Mouse (Mus musculus): ENCODE results near the gene Gpd1l. TPM values are rescaled to one million over a fixed set of nuclear protein-coding genes. Genes with fewer than 3 reads are reported as not detected.

Gene Gpd1l
- polyA plus RNA-seq, 1 experiment from 2014 or later = 10.6 TPM

- 71% methylated on average over 5 of the region's 5 CpGs for WGBS
- no peaks in the 10 kb centered on the region for H3K36me3 ChIP-seq
- peaks cover 19% of the 10 kb centered on the region for H3K4me1 ChIP-seq
- H3K27me3 ChIP-seq (ENCODE audit: low read depth, poor library complexity, severe bottlenecking) = no peaks in the 10 kb centered on the region
- H3K9me3 ChIP-seq (replicated peaks) = no peaks in the 10 kb centered on the region
- H3K4me3 ChIP-seq = no peak overlapping the region
- DNase-seq (ENCODE audit: low spot score) = no peak
- 0 out of 2 replicates have a peak overlapping the region, but pooled peaks have one; percentile 19 for H3K27ac ChIP-seq
Measured at GRCm38 (mm10) chr9:114948395-114948794, 14.6 kb upstream of the Gpd1l start.

GRCm38 (mm10) chr9:114945576-114945975 lies 11.8 kb upstream of the Gpd1l start:
- H3K27ac ChIP-seq = no peak overlapping the region
- H3K4me1 ChIP-seq = peaks cover 16% of the 10 kb centered on the region
- H3K4me3 ChIP-seq = no peak overlapping the region
- DNase-seq (ENCODE audit: low spot score) = no peak
- no peaks in the 10 kb centered on the region for H3K27me3 ChIP-seq (ENCODE audit: low read depth, poor library complexity, severe bottlenecking)
- 88% methylated on average over 6 of the region's 6 CpGs for WGBS
- no peaks in the 10 kb centered on the region for H3K9me3 ChIP-seq (replicated peaks)
- no peaks in the 10 kb centered on the region for H3K36me3 ChIP-seq

- 86% methylated on average over 3 of the region's 3 CpGs for WGBS
- H3K27me3 ChIP-seq (ENCODE audit: low read depth, poor library complexity, severe bottlenecking) = no peaks in the 10 kb centered on the region
Measured at GRCm38 (mm10) chr9:114944642-114945041, 10.9 kb upstream of the Gpd1l start.

GRCm38 (mm10) chr9:114936687-114937086 lies 2.9 kb upstream of the Gpd1l start:
- Histone ChIP-seq H3K4me1 (peaks cover 33% of the 10 kb centered on the region), H3K4me3 (no peak overlapping the region), H3K9me3 (replicated peaks) (no peaks in the 10 kb centered on the region), H3K27me3 (ENCODE audit: low read depth, poor library complexity, severe bottlenecking) (no peaks in the 10 kb centered on the region), H3K36me3 (no peaks in the 10 kb centered on the region), H3K27ac (no peak overlapping the region)
- WGBS = 78% methylated on average over 2 of the region's 2 CpGs
- DNase-seq (ENCODE audit: low spot score) = no peak

More at GRCm38 (mm10) chr9:114944642-114945041, 10.9 kb upstream of the Gpd1l start:
- no peaks in the 10 kb centered on the region for H3K36me3 ChIP-seq
- H3K27ac ChIP-seq = no peak overlapping the region
- no peak for DNase-seq (ENCODE audit: low spot score)
- H3K4me3 ChIP-seq = no peak overlapping the region
- peaks cover 6% of the 10 kb centered on the region for H3K4me1 ChIP-seq
- H3K9me3 ChIP-seq (replicated peaks) = no peaks in the 10 kb centered on the region

- Histone ChIP-seq H3K4me3 (no peak overlapping the region), H3K36me3 (no peaks in the 10 kb centered on the region), H3K4me1 (peaks cover 33% of the 10 kb centered on the region), H3K27ac (peak overlapping the region; percentile 68; the same call in 1 of the 2 replicates), H3K27me3 (ENCODE audit: low read depth, poor library complexity, severe bottlenecking) (no peaks in the 10 kb centered on the region), H3K9me3 (replicated peaks) (no peaks in the 10 kb centered on the region)
- 57% methylated on average over 4 of the region's 4 CpGs for WGBS
- DNase-seq (ENCODE audit: low spot score) = peak; percentile 72
Measured at GRCm38 (mm10) chr9:114935321-114935720, 1.5 kb upstream of the Gpd1l start.

- Histone ChIP-seq H3K27ac (peak overlapping the region; percentile 80), H3K36me3 (no peaks in the 10 kb centered on the region), H3K27me3 (ENCODE audit: low read depth, poor library complexity, severe bottlenecking) (no peaks in the 10 kb centered on the region), H3K4me1 (peaks cover 33% of the 10 kb centered on the region), H3K9me3 (replicated peaks) (no peaks in the 10 kb centered on the region), H3K4me3 (peak overlapping the region; percentile 69)
- WGBS = 71% methylated on average over 11 of the region's 11 CpGs
- DNase-seq (ENCODE audit: low spot score) = no peak
Measured at GRCm38 (mm10) chr9:114934231-114934630, 444 bp upstream of the Gpd1l start.

GRCm38 (mm10) chr9:114933037-114933722 lies 607 bp downstream of the Gpd1l start:
- WGBS = under 1% methylated on average over 50 of the region's 50 CpGs
- H3K27me3 ChIP-seq (ENCODE audit: low read depth, poor library complexity, severe bottlenecking) = no peaks in the 10 kb centered on the region
- peak overlapping the region; percentile 69 for H3K4me3 ChIP-seq
- no peaks in the 10 kb centered on the region for H3K36me3 ChIP-seq
- peaks cover 33% of the 10 kb centered on the region for H3K4me1 ChIP-seq
- DNase-seq (ENCODE audit: low spot score) = peak; percentile 39
- no peaks in the 10 kb centered on the region for H3K9me3 ChIP-seq (replicated peaks)
- peak overlapping the region; percentile 80 for H3K27ac ChIP-seq

- H3K9me3 ChIP-seq (replicated peaks) = no peaks in the 10 kb centered on the region
- DNase-seq (ENCODE audit: low spot score) = no peak
- H3K4me1 ChIP-seq = peaks cover 33% of the 10 kb centered on the region
- H3K27me3 ChIP-seq (ENCODE audit: low read depth, poor library complexity, severe bottlenecking) = no peaks in the 10 kb centered on the region
- peak overlapping the region; percentile 69 for H3K4me3 ChIP-seq
- H3K27ac ChIP-seq = no peak overlapping the region
- 28% methylated on average over 13 of the region's 13 CpGs for WGBS
- H3K36me3 ChIP-seq = no peaks in the 10 kb centered on the region
Measured at GRCm38 (mm10) chr9:114932607-114933006, 1.2 kb downstream of the Gpd1l start.

- DNase-seq (ENCODE audit: low spot score) = no peak
- Histone ChIP-seq H3K36me3 (no peaks in the 10 kb centered on the region), H3K4me1 (peaks cover 32% of the 10 kb centered on the region), H3K27ac (no peak overlapping the region), H3K27me3 (ENCODE audit: low read depth, poor library complexity, severe bottlenecking) (no peaks in the 10 kb centered on the region), H3K4me3 (no peak overlapping the region), H3K9me3 (replicated peaks) (no peaks in the 10 kb centered on the region)
- 91% methylated on average over 9 of the region's 9 CpGs for WGBS
Measured at GRCm38 (mm10) chr9:114930464-114931090, 3.2 kb downstream of the Gpd1l start.

- peaks cover 7% of the 10 kb centered on the region for H3K4me1 ChIP-seq
- H3K36me3 ChIP-seq = no peaks in the 10 kb centered on the region
- no peak overlapping the region for H3K27ac ChIP-seq
- WGBS = 93% methylated on average over 5 of the region's 5 CpGs
- H3K4me3 ChIP-seq = no peak overlapping the region
- no peaks in the 10 kb centered on the region for H3K9me3 ChIP-seq (replicated peaks)
- DNase-seq (ENCODE audit: low spot score) = no peak
- H3K27me3 ChIP-seq (ENCODE audit: low read depth, poor library complexity, severe bottlenecking) = no peaks in the 10 kb centered on the region
Measured at GRCm38 (mm10) chr9:114925571-114925970, 8.2 kb downstream of the Gpd1l start.

- H3K4me3 ChIP-seq = no peak overlapping the region
- H3K9me3 ChIP-seq (replicated peaks) = no peaks in the 10 kb centered on the region
- 86% methylated on average over 10 of the region's 10 CpGs for WGBS
- DNase-seq (ENCODE audit: low spot score) = no peak
- no peak overlapping the region for H3K27ac ChIP-seq
- no peaks in the 10 kb centered on the region for H3K36me3 ChIP-seq
- H3K4me1 ChIP-seq = peaks cover 7% of the 10 kb centered on the region
- H3K27me3 ChIP-seq (ENCODE audit: low read depth, poor library complexity, severe bottlenecking) = no peaks in the 10 kb centered on the region
Measured at GRCm38 (mm10) chr9:114925039-114925438, 8.7 kb downstream of the Gpd1l start.

- H3K36me3 ChIP-seq = no peaks in the 10 kb centered on the region
- no peak overlapping the region for H3K4me3 ChIP-seq
- H3K4me1 ChIP-seq = peaks cover 7% of the 10 kb centered on the region
- H3K9me3 ChIP-seq (replicated peaks) = no peaks in the 10 kb centered on the region
- H3K27ac ChIP-seq = no peak overlapping the region
- WGBS = 53% methylated on average over 5 of the region's 5 CpGs
- no peak for DNase-seq (ENCODE audit: low spot score)
- H3K27me3 ChIP-seq (ENCODE audit: low read depth, poor library complexity, severe bottlenecking) = no peaks in the 10 kb centered on the region
Measured at GRCm38 (mm10) chr9:114924511-114924910, 9.3 kb downstream of the Gpd1l start.

- Histone ChIP-seq H3K36me3 (0 out of 2 replicates have a peak, but pooled peaks cover 9% of the 10 kb centered on the region), H3K4me3 (no peak overlapping the region), H3K4me1 (peaks cover 7% of the 10 kb centered on the region), H3K9me3 (replicated peaks) (no peaks in the 10 kb centered on the region), H3K27me3 (ENCODE audit: low read depth, poor library complexity, severe bottlenecking) (no peaks in the 10 kb centered on the region), H3K27ac (peak overlapping the region; percentile 34; the same call in 1 of the 2 replicates)
- DNase-seq (ENCODE audit: low spot score) = no peak
- WGBS = 63% methylated on average over 5 of the region's 5 CpGs
Measured at GRCm38 (mm10) chr9:114922209-114922608, 11.6 kb downstream of the Gpd1l start.

All from limb, embryonic 10.5 days (tissue).